Mouse (Mus musculus) right cerebral cortex, adult 18-20 months (tissue): ENCODE data around the gene Acadsb.
"Not testable (repeated sequence)": the region's sequence is repeated elsewhere in the genome, so short reads cannot be mapped to it uniquely, and the experiment has no call there.

Source experiments
- DNase-seq: peaks from one replicate; pipeline ENCODE4 v3.0.0; 2022; ENCODE audit warnings: mixed read lengths

Acadsb gene

GRCm38 (mm10) chr7:131410416-131411058 is at the start of gene Acadsb, which contains the start of gene Ikzf5:
Gene Acadsb, plus strand, starts transcription at chr7:131410601.
Gene Ikzf5, minus strand, starts transcription at chr7:131410521.
- DNase-seq = peak; percentile 99

- no peak for DNase-seq
These were observed 48.2 kb upstream of the Acadsb start for GRCm38 (mm10) chr7:131362269-131362614.

- DNase-seq = peak; percentile 96
These were observed 47.6 kb upstream of the Acadsb start, which contains the start of gene 2310057M21Rik for GRCm38 (mm10) chr7:131362615-131363300. Gene 2310057M21Rik, minus strand, starts transcription at chr7:131362759.

- DNase-seq = no peak
These were observed 46.3 kb upstream of the Acadsb start for GRCm38 (mm10) chr7:131364131-131364530.

- DNase-seq = peak; percentile 92
These were observed 39.5 kb upstream of the Acadsb start, which contains the start of gene Pstk for GRCm38 (mm10) chr7:131370648-131371469. Gene Pstk, plus strand, starts transcription at chr7:131371141.

GRCm38 (mm10) chr7:131371470-131371860 is 38.9 kb upstream of the Acadsb start:
- DNase-seq = no peak

- DNase-seq = no peak
These were observed 38.3 kb upstream of the Acadsb start for GRCm38 (mm10) chr7:131371880-131372651.

- DNase-seq = not testable (repeated sequence)
These were observed 18.6 kb upstream of the Acadsb start for GRCm38 (mm10) chr7:131391761-131392160.

- no peak for DNase-seq
These were observed 947 bp upstream of the Acadsb start for GRCm38 (mm10) chr7:131409321-131409987.

GRCm38 (mm10) chr7:131409988-131410385 is 414 bp upstream of the Acadsb start:
- DNase-seq = no peak

- no peak for DNase-seq
These were observed 980 bp downstream of the Acadsb start for GRCm38 (mm10) chr7:131411221-131411940.

GRCm38 (mm10) chr7:131411941-131412270 is 1.5 kb downstream of the Acadsb start:
- no peak for DNase-seq

GRCm38 (mm10) chr7:131416742-131417141 is 6.3 kb downstream of the Acadsb start:
- not testable (repeated sequence) for DNase-seq

- no peak for DNase-seq
These were observed 7.2 kb downstream of the Acadsb start for GRCm38 (mm10) chr7:131417605-131418004.

- no peak for DNase-seq
These were observed 14.5 kb downstream of the Acadsb start for GRCm38 (mm10) chr7:131424912-131425311.

GRCm38 (mm10) chr7:131427331-131427730 is 16.9 kb downstream of the Acadsb start:
- no peak for DNase-seq

- peak; percentile 55 for DNase-seq
These were observed 21.8 kb downstream of the Acadsb start for GRCm38 (mm10) chr7:131432244-131432643.

GRCm38 (mm10) chr7:131434276-131434675 is 23.9 kb downstream of the Acadsb start:
- DNase-seq = no peak

GRCm38 (mm10) chr7:131437051-131437450 is 26.6 kb downstream of the Acadsb start:
- DNase-seq = no peak

- DNase-seq = no peak
These were observed 46.3 kb downstream of the Acadsb start for GRCm38 (mm10) chr7:131456714-131457113.

GRCm38 (mm10) chr7:131465117-131465601 is 54.8 kb downstream of the Acadsb start:
- no peak for DNase-seq
